Mouse (Mus musculus) liver, embryonic 16.5 days (tissue): ENCODE results near the gene Hist1h2bm. TPM values are rescaled to one million over a fixed set of nuclear protein-coding genes. Genes with fewer than 3 reads are reported as not detected.
"Not testable (repeated sequence)": the region's sequence is repeated elsewhere in the genome, so short reads cannot be mapped to it uniquely, and the experiment has no call there.

Experiments used
- ATAC-seq: fragments of 200-750 bp; cut with Nextera tagmentation; 2 replicates; pipeline ENCODE4 v1.8.0; 2017; ENCODE audit warnings: low read depth, mild to moderate bottlenecking, moderate number of reproducible peaks, moderate library complexity
- H3K27ac ChIP-seq: fragments of 300-500 bp; sonication (generic); 2 replicates; pipeline ENCODE4 v1.5.1; 2014; ENCODE audit warnings: mild to moderate bottlenecking, low read length
- H3K27me3 ChIP-seq: fragments of 300-500 bp; sonication (generic); 2 replicates; pipeline ENCODE4 v1.6.1; 2014; ENCODE audit warnings: low read depth, low read length, mixed read lengths; ENCODE audit not compliant: control insufficient read depth, insufficient read depth
- H3K36me3 ChIP-seq: fragments of 300-500 bp; sonication (generic); 2 replicates; pipeline ENCODE4 v1.6.1; 2014; ENCODE audit warnings: mild to moderate bottlenecking; ENCODE audit not compliant: control insufficient read depth, insufficient read depth
- H3K4me1 ChIP-seq: fragments of 300-500 bp; sonication (generic); 2 replicates; pipeline ENCODE4 v1.6.1; 2014; ENCODE audit warnings: low read depth, low read length, mixed read lengths; ENCODE audit not compliant: control insufficient read depth
- H3K4me2 ChIP-seq: fragments of 300-500 bp; sonication (generic); 2 replicates; pipeline ENCODE4 v1.6.1; 2014; ENCODE audit warnings: low read depth, low read length, mixed read lengths
- H3K4me3 ChIP-seq: fragments of 300-500 bp; sonication (generic); 2 replicates; pipeline ENCODE4 v1.5.1; 2014; ENCODE audit warnings: low read depth, mild to moderate bottlenecking, low read length
- H3K9ac ChIP-seq: fragments of 300-500 bp; sonication (generic); 2 replicates; pipeline ENCODE4 v1.6.1; 2014; ENCODE audit warnings: low read depth, low read length
- H3K9me3 ChIP-seq: fragments of 300-500 bp; sonication (generic); replicated peaks from 2 replicates; pipeline ENCODE4 v1.6.1; 2016; ENCODE audit warnings: low read length; ENCODE audit not compliant: control insufficient read depth
- WGBS: fragments of 180-500 bp; shearing (Covaris S2); extraction: QIAGEN DNeasy Blood & Tissue Kit; methylation state at CpG from one replicate; pipeline ENCODE4 v1.1.7; 2014; ENCODE audit not compliant: insufficient replicate concordance; 5-methylcytosine and 5-hydroxymethylcytosine counted together
- polyA plus RNA-seq: library from polyadenylated mRNA; unstranded; fragments of >200 nt; fragmentation: Nextera tagmentation; extraction: Ambion mirVana; gene quantifications from 2 replicates; pipeline ENCODE4 v1.2.1, GENCODE M21; 2015

Hist1h2bm gene
- polyA plus RNA-seq, 1 experiment from 2014 or later: 5.9 TPM

DNA sequence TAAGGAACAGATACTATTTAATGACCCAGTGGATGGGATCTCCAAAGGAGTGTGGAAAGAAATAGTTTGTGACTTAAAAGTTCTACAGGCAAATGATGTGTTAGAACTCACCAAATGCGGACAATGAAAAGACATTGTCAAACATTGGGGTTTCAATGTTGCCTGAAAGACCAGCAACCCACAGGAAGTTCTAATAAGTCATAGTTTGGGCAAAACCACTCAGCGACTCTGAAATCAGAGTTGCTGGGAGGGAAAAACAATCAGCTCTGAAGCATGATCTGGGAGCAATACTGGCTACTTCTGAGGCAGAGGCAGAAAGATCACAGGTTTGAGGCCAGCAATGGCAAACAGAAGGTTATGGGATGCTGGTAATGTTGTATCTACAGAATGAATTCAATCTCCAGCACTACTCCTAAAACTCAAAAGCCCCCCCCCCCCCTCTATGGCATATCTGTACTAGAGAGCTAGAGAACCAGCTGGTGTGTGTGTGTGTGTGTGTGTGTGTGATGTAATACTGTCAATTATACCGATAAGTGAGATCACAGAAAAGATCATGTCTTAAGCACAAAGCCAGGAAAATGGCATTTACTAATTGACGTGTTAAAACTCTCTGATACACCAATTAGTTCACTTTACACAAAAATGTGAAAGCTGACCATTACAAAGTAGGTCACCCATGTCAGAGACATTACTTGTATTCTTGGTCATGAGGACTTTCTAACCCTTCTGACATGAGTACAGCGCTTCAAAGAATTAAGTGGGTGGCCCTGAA lies 27.7 kb downstream of the Hist1h2bm start:
- 2% methylated on average over 5 of the region's 5 CpGs for WGBS
- H3K27ac ChIP-seq: peak overlapping the region; percentile 94
- peak overlapping the region; percentile 87 for H3K9ac ChIP-seq
- peak overlapping the region; percentile 76 for H3K4me2 ChIP-seq
- H3K4me3 ChIP-seq: peak overlapping the region; percentile 76
- peaks cover 17% of the 10 kb centered on the region for H3K4me1 ChIP-seq
- no peaks in the 10 kb centered on the region for H3K9me3 ChIP-seq
- ATAC-seq: no peak
- H3K27me3 ChIP-seq: no peaks in the 10 kb centered on the region
- H3K36me3 ChIP-seq: peaks cover 4% of the 10 kb centered on the region; the same call in 1 of the 2 replicates

DNA sequence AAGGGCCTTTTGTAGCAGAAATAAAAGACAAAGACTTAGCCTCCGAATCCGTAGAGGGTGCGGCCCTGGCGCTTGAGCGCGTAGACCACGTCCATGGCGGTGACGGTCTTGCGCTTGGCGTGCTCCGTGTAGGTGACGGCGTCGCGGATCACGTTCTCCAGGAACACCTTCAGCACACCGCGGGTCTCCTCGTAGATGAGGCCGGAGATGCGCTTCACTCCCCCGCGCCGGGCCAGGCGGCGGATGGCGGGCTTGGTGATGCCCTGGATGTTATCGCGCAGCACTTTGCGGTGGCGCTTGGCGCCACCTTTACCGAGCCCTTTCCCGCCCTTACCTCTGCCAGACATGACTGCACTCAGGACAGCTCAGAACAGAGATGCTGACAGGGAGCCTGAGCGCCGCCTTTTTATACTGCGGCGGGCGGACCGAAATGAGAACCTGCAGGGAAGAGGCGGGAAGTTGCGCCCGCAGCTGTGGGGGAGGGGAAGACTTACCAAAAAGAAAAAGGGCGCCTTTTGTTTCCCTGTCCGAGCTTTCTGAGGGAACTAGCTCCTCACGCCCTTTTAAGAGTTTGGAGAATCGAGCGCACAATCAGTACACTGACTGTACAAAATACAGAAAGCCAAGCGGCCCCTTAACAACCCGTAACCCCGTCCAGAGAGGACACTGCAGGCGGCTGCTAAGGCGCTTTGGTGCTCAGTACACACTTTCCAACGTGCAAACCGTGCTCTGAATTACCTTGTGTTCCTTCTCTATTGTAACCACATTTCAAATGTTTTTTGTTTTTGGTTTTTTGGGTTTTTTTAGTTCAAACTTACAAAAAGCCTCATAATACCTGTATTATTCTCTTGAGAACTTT lies 28.5 kb downstream of the Hist1h2bm start, which contains the start of gene Hist1h4k:
TSS of gene Hist1h4k (minus strand) at position 347 of the 859 bp plus-strand sequence.
- Histone ChIP-seq H3K27ac (peak within 1 kb of the TSS; percentile 99), H3K9ac (peak within 1 kb of the TSS; percentile 87), H3K4me3 (peak within 1 kb of the TSS; percentile 76), H3K4me2 (peak within 1 kb of the TSS; percentile 76), H3K4me1 (peaks cover 17% of the 10 kb centered on the region)
- peak; percentile 58 for ATAC-seq
- not testable (repeated sequence) for H3K9me3 ChIP-seq, H3K27me3 ChIP-seq, H3K36me3 ChIP-seq
- under 1% methylated on average over 41 of the region's 56 CpGs for WGBS

DNA sequence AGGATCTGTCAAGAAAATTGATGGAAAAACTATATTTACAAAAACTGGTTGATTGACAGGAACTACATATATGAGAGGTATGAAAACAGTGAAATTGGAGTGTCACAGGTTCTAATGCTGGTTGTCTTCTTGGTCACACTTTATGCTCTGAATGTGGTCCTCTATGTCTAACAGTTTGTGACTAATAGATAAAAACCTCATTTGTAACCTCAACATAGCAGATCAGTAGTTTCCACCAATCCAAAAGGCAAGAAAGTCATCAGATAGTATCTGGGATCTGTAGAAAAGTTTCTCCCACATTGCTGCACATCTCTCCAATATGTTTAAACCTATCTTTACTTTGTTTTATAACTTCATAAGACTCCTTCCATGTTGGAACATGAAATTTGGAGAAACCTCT lies 29.6 kb downstream of the Hist1h2bm start:
- Histone ChIP-seq H3K4me3 (peak overlapping the region; percentile 6), H3K4me2 (peak overlapping the region; percentile 75), H3K27me3 (no peaks in the 10 kb centered on the region), H3K36me3 (peaks cover 4% of the 10 kb centered on the region; the same call in 1 of the 2 replicates), H3K9me3 (no peaks in the 10 kb centered on the region), H3K27ac (peak overlapping the region; percentile 99), H3K4me1 (peaks cover 15% of the 10 kb centered on the region), H3K9ac (peak overlapping the region; percentile 70)
- ATAC-seq: no peak

DNA sequence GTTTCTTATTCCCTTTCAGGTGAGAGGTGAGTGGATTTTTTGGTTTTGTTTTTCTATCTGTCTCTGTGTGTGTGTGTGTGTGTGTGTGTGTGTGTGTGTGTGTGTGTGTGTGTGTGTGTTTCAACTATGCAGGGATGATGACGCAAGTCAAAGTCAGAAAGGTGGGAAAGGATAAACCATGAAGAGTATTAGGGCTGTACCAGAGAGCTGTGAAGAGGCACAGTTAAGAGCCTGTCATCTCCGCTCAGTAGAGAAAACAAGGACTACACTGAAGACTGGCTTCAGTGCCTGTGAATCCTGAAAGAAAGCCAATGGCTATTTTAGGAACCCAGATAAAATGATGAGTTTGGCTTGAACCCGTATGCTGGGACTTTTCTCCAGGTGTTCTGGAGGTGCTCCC lies 30.0 kb downstream of the Hist1h2bm start:
- Histone ChIP-seq H3K36me3 (peaks cover 4% of the 10 kb centered on the region; the same call in 1 of the 2 replicates), H3K4me2 (peak overlapping the region; percentile 75), H3K27ac (peak overlapping the region; percentile 99), H3K4me3 (peak overlapping the region; percentile 63), H3K27me3 (no peaks in the 10 kb centered on the region), H3K4me1 (peaks cover 12% of the 10 kb centered on the region), H3K9ac (peak overlapping the region; percentile 70), H3K9me3 (no peaks in the 10 kb centered on the region)
- ATAC-seq: no peak
- WGBS: 39% methylated on average over 3 of the region's 3 CpGs

DNA sequence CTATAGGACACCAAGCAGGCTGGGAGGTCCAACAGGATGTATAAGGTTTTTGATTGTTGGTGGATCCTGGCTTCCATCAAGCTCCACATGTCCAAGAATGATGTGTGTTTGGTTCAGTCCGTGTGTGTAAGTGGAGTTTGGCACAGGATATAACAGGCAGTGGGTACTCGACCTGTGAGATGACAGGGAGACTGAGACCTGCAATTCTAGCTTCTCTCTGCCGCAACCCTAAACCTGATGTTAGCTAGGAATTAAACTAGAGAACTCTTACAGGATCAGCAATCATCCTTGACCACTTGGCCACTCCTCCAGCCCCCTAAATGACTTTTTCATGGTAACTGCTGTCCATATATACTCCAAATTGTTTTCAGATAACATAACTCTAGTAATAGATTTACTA lies 30.5 kb downstream of the Hist1h2bm start:
- H3K36me3 ChIP-seq: peaks cover under 1% of the 10 kb centered on the region; the same call in 1 of the 2 replicates
- peaks cover 11% of the 10 kb centered on the region for H3K4me1 ChIP-seq
- 31% methylated on average over 3 of the region's 3 CpGs for WGBS
- H3K4me2 ChIP-seq: peak overlapping the region; percentile 75
- no peak for ATAC-seq
- peak overlapping the region; percentile 70 for H3K9ac ChIP-seq
- peak overlapping the region; percentile 63 for H3K4me3 ChIP-seq
- no peaks in the 10 kb centered on the region for H3K9me3 ChIP-seq
- H3K27ac ChIP-seq: peak overlapping the region; percentile 99
- H3K27me3 ChIP-seq: no peaks in the 10 kb centered on the region

DNA sequence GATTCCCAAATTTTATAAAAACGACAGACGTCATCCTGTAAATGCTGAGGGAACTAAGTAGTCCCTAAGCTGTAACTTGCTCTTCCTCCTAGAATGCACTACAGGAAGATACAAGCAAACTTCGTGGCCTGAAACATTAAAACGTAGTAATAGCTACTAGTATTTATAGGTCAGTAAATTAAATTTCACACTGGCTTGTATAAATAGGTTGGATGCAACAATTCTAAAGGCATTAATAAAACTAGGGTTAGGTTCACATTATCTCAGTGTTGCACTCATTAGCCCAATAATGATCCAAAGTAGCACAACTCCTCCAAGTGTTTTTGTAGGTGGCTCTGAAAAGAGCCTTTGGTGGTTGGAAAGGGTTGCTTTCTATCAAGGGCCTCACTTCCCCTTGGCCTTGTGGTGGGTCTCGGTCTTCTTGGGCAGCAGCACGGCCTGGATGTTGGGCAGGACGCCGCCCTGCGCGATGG lies 31.2 kb downstream of the Hist1h2bm start:
- Histone ChIP-seq H3K4me1 (peaks cover 8% of the 10 kb centered on the region), H3K27me3 (no peaks in the 10 kb centered on the region), H3K36me3 (no peaks in the 10 kb centered on the region), H3K27ac (peak overlapping the region; percentile 99), H3K9ac (peak overlapping the region; percentile 70), H3K9me3 (no peaks in the 10 kb centered on the region), H3K4me2 (peak overlapping the region; percentile 75), H3K4me3 (peak overlapping the region; percentile 63)
- ATAC-seq: no peak
- under 1% methylated on average over 10 of the region's 10 CpGs for WGBS

DNA sequence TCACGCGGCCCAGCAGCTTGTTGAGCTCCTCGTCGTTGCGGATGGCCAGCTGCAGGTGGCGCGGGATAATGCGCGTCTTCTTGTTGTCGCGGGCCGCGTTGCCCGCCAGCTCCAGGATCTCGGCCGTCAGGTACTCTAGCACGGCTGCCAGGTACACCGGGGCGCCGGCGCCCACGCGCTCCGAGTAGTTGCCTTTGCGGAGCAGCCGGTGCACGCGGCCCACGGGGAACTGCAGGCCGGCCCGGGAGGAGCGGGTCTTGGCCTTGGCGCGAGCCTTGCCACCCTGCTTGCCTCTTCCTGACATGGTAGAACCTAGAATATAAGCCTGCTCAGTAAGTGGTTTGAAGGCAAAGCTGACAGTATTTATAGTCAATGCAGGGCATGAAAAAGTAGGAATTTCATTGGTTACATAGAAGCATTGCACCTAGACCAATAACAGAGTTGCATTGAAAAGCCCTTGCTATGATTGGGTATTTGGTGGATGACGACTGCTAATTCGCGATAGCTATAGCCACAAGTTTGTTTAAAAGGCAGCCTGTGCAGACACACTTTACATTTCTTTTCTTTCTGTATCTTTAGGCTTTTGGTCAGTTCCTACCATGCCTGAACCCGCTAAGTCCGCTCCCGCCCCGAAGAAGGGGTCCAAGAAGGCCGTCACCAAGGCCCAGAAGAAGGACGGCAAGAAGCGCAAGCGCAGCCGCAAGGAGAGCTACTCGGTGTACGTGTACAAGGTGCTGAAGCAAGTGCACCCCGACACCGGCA lies 31.9 kb downstream of the Hist1h2bm start, which contains the start of the genes Hist1h2ak and Hist1h2bn:
TSS of gene Hist1h2ak (minus strand) at position 304 of the 762 bp plus-strand sequence.
TSS of gene Hist1h2bn (plus strand) at position 600 of the 762 bp plus-strand sequence.
- Histone ChIP-seq H3K9ac (peak within 1 kb of the TSS; percentile 70), H3K4me2 (peak within 1 kb of the TSS; percentile 75), H3K4me3 (peak within 1 kb of the TSS; percentile 63), H3K27ac (peak within 1 kb of the TSS; percentile 99)
- H3K9me3 ChIP-seq, H3K27me3 ChIP-seq, H3K4me1 ChIP-seq, H3K36me3 ChIP-seq: not testable (repeated sequence)
- WGBS: under 1% methylated on average over 40 of the region's 50 CpGs
- ATAC-seq: peak; percentile 84

DNA sequence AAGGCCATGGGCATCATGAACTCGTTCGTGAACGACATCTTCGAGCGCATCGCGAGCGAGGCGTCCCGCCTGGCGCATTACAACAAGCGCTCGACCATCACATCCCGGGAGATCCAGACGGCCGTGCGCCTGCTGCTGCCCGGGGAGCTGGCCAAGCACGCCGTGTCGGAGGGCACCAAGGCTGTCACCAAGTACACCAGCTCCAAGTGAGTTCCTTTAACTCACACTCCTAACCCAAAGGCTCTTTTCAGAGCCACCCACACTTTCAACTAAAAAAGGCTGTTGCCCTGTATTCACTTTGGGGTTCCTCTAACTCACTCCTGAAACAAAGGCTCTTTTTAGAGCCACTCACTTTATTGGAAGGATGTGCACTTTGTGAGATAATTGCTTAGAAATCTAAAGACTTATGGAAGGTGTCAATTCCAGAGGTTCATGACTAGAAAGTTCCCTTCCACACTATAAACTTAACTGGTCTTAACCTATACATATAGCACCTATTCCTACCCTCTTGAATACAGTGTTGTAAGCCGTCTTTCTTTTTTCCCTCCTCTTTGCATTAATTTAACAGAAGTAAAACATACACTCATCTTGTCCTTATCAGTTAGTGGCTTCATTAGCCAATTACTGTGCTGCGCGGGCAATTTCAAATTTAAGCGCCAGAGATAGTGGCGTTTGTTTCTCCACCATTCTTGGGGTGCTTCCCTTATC lies 32.6 kb downstream of the Hist1h2bm start:
- Histone ChIP-seq H3K4me2 (peak overlapping the region; percentile 75), H3K4me3 (peak overlapping the region; percentile 63), H3K9ac (peak overlapping the region; percentile 64), H3K27ac (peak overlapping the region; percentile 99)
- H3K4me1 ChIP-seq, H3K27me3 ChIP-seq, H3K9me3 ChIP-seq, H3K36me3 ChIP-seq: not testable (repeated sequence)
- 2% methylated on average over 8 of the region's 26 CpGs for WGBS
- ATAC-seq: peak; percentile 17
